Mouse (Mus musculus) cerebellum, postnatal 25 days (tissue): ENCODE results near the gene Creb3l1.

Experiments
- DNase-seq, 2 experiments: peaks; one replicate each; pipeline ENCODE4 v3.0.0; 2021; ENCODE audit warnings: mixed read lengths in 2 of 2

Gene Creb3l1

GRCm38 (mm10) chr2:92024274-92024672, at the start of gene Creb3l1:
Gene Creb3l1, minus strand, starts transcription at chr2:92024502.
- peak in 1 of 2 experiments; percentile 56 for DNase-seq

- DNase-seq: no peak
These were observed 46.8 kb upstream of the Creb3l1 start for GRCm38 (mm10) chr2:92071143-92071542.

- no peak for DNase-seq
These were observed 45.3 kb upstream of the Creb3l1 start for GRCm38 (mm10) chr2:92069630-92070029.

GRCm38 (mm10) chr2:92067600-92067999, 43.3 kb upstream of the Creb3l1 start:
- DNase-seq: no peak

GRCm38 (mm10) chr2:92066899-92067298, 42.6 kb upstream of the Creb3l1 start:
- no peak for DNase-seq

GRCm38 (mm10) chr2:92065938-92066337, 41.6 kb upstream of the Creb3l1 start:
- no peak for DNase-seq

GRCm38 (mm10) chr2:92065269-92065888, 41.1 kb upstream of the Creb3l1 start:
- DNase-seq: no peak

GRCm38 (mm10) chr2:92063106-92063505, 38.8 kb upstream of the Creb3l1 start:
- peak in 1 of 2 experiments; percentile 21 for DNase-seq

- no peak for DNase-seq
These were observed 37.0 kb upstream of the Creb3l1 start for GRCm38 (mm10) chr2:92061337-92061736.

GRCm38 (mm10) chr2:92060291-92060690, 36.0 kb upstream of the Creb3l1 start:
- peak in 1 of 2 experiments; percentile 72 for DNase-seq

- DNase-seq: peak; percentile 89 to 92
These were observed 35.3 kb upstream of the Creb3l1 start for GRCm38 (mm10) chr2:92059481-92060220.

GRCm38 (mm10) chr2:92058936-92059335, 34.6 kb upstream of the Creb3l1 start:
- no peak for DNase-seq

GRCm38 (mm10) chr2:92058469-92058868, 34.2 kb upstream of the Creb3l1 start:
- peak; percentile 98 to 99 for DNase-seq

GRCm38 (mm10) chr2:92056760-92057159, 32.5 kb upstream of the Creb3l1 start:
- DNase-seq: no peak

GRCm38 (mm10) chr2:92055831-92056236, 31.5 kb upstream of the Creb3l1 start:
- peak; percentile 79 to 81 for DNase-seq

- peak; percentile 87 to 92 for DNase-seq
These were observed 31.0 kb upstream of the Creb3l1 start for GRCm38 (mm10) chr2:92055101-92055813.

- DNase-seq: peak; percentile 20 to 21
These were observed 28.5 kb upstream of the Creb3l1 start for GRCm38 (mm10) chr2:92052754-92053153.

- DNase-seq: peak; percentile 34 to 61
These were observed 27.9 kb upstream of the Creb3l1 start for GRCm38 (mm10) chr2:92052188-92052587.

GRCm38 (mm10) chr2:92048034-92048690, 23.9 kb upstream of the Creb3l1 start:
- DNase-seq: no peak

GRCm38 (mm10) chr2:92047601-92048000, 23.3 kb upstream of the Creb3l1 start:
- DNase-seq: no peak

- DNase-seq: no peak
These were observed 19.0 kb upstream of the Creb3l1 start for GRCm38 (mm10) chr2:92043285-92043684.

- DNase-seq: no peak
These were observed 17.2 kb upstream of the Creb3l1 start for GRCm38 (mm10) chr2:92041538-92041937.

GRCm38 (mm10) chr2:92034273-92034672, 10.0 kb upstream of the Creb3l1 start:
- no peak for DNase-seq
